In genomic region chr10:122408697-122409409, GRCm38 (mm10) we compare ENCODE assay signal across 12 mouse cellular contexts. TPM values are rescaled to one million over a fixed set of nuclear protein-coding genes. Genes with fewer than 3 reads are reported as not detected.
DNase-seq lines count a peak whose midpoint lies in the region; ATAC-seq and TF ChIP-seq lines count a peak whose summit lies in the region.
"Had no signal": no experiment of that assay in that cellular context is flagged by ENCODE, and none has a peak within 500 bp of the region (broad histone marks: within the 10 kb centered on the region; RNA-seq: fewer than 3 reads in every experiment).

No protein-coding gene starts in this region.

- no peak overlapping the region for H3ac ChIP-seq in myocyte (ENCODE audit: control insufficient read depth, insufficient read length)

- no peaks in the 10 kb centered on the region for H3K36me3 ChIP-seq in lung, embryonic 16.5 days (ENCODE audit: control insufficient read depth, insufficient read depth, low read length)
- H3K36me3 ChIP-seq in myocyte (ENCODE audit: control insufficient read depth, insufficient read depth) = no peaks in the 10 kb centered on the region
- H3K36me3 ChIP-seq: embryonic facial prominence, embryonic 13.5 days had no signal

- H3K79me2 ChIP-seq in myocyte (ENCODE audit: control insufficient read depth, insufficient read depth) = no peaks in the 10 kb centered on the region

- WGBS in lung, embryonic 16.5 days = 36% methylated on average over 7 of the region's 7 CpGs

- H3K27ac ChIP-seq in lung, embryonic 16.5 days (ENCODE audit: low read length) = peak overlapping the region; percentile 41
- H3K27ac ChIP-seq in gastrocnemius, adult 2 months = no peak overlapping the region
- H3K27ac ChIP-seq: embryonic facial prominence, embryonic 13.5 days had no signal

- no peak for TF ChIP-seq POLR2A in myocyte (IDR thresholded peaks at IDR 0.05; ENCODE audit: insufficient read length, low read depth)

- no peak for ATAC-seq in cerebellum, adult (ENCODE audit: insufficient number of reproducible peaks, low FRiP score, low TSS enrichment)
- ATAC-seq in lung, embryonic 16.5 days (ENCODE audit: low read depth) = peak; percentile 82

- H3K9ac ChIP-seq in lung, embryonic 16.5 days (ENCODE audit: low read length) = no peak overlapping the region
- H3K9ac ChIP-seq: embryonic facial prominence, embryonic 13.5 days had no signal

- no peaks in the 10 kb centered on the region for H3K9me3 ChIP-seq in lung, embryonic 16.5 days (ENCODE audit: control insufficient read depth, low read length)
- H3K9me3 ChIP-seq: embryonic facial prominence, embryonic 13.5 days had no signal

- peak; percentile 26 to 27 for DNase-seq in cerebellum, postnatal 10 days
- DNase-seq in lung, adult 18-20 months = no peak
- peak; percentile 64 for DNase-seq in kidney, adult 9 months
- no peak for DNase-seq in embryo, embryonic 9.5 days (ENCODE audit: extremely low spot score)
- no peak for DNase-seq in gastrocnemius, adult 2 months
- DNase-seq: B cell, adult 2 months; cerebellum, adult 11 months; thymus, postnatal 36 days had no signal

- no peaks in the 10 kb centered on the region for H3K27me3 ChIP-seq in lung, embryonic 16.5 days (ENCODE audit: control insufficient read depth, insufficient read depth, low read depth, low read length)
- no peaks in the 10 kb centered on the region for H3K27me3 ChIP-seq in myocyte (ENCODE audit: control insufficient read depth, insufficient read depth, insufficient read length)
- H3K27me3 ChIP-seq: embryonic facial prominence, embryonic 13.5 days had no signal

- intact Hi-C loops in gastrocnemius, adult 2 months (cut with DNase I) = no loop called here

- no peak overlapping the region for H3K4me2 ChIP-seq in lung, embryonic 16.5 days (ENCODE audit: low read depth, low read length)
- peak overlapping the region; percentile 43 for H3K4me2 ChIP-seq in myocyte (ENCODE audit: low read depth)
- H3K4me2 ChIP-seq: embryonic facial prominence, embryonic 13.5 days had no signal

- no peak overlapping the region for H3K4me3 ChIP-seq in lung, embryonic 16.5 days (ENCODE audit: low read length)
- H3K4me3 ChIP-seq in myocyte = no peak overlapping the region
- no peak overlapping the region for H3K4me3 ChIP-seq in gastrocnemius, adult 2 months
- H3K4me3 ChIP-seq: embryonic facial prominence, embryonic 13.5 days had no signal

- no peak for TF ChIP-seq CTCF in gastrocnemius, adult 2 months (IDR thresholded peaks at IDR 0.05)

- H3K4me1 ChIP-seq in lung, embryonic 16.5 days (replicated peaks; ENCODE audit: control insufficient read depth, insufficient read depth, low read length) = peaks cover 10% of the 10 kb centered on the region
- H3K4me1 ChIP-seq: embryonic facial prominence, embryonic 13.5 days had no signal

TF ChIP-seq in myocyte, 11 proteins besides CTCF, POLR2A, EP300 and RAD21:
- TF ChIP-seq MYOD1 (IDR thresholded peaks at IDR 0.05; ENCODE audit: control insufficient read depth in 1 of 3, insufficient read length in 2 of 3, low read depth in 2 of 3) (peak in 1 of 3 experiments; percentile 37), USF1 (IDR thresholded peaks at IDR 0.05; ENCODE audit: low read depth) (no peak), POLR2AphosphoS2 (IDR thresholded peaks at IDR 0.05; ENCODE audit: insufficient read length, low read depth) (no peak), TCF3 (IDR thresholded peaks at IDR 0.05; ENCODE audit: insufficient read length, low read depth) (no peak), CEBPB (IDR thresholded peaks at IDR 0.05; ENCODE audit: insufficient read depth, poor library complexity, severe bottlenecking) (0 out of 2 replicates have a peak, but pooled peaks have one; percentile 12), MAX (IDR thresholded peaks at IDR 0.05; ENCODE audit: low read depth) (no peak)

RNA-seq across cellular contexts. Expression of gene Avpr1a, which starts 39.4 kb away (rescaled TPM):
- polyA plus RNA-seq in lung, embryonic 16.5 days (2015; fragmentation: Nextera tagmentation; extraction: Ambion mirVana) = 0.83 and 1.5 TPM in 2 replicates
- 0.08 TPM for polyA plus RNA-seq in myocyte (2012; fragmentation: generic; extraction: Trizol)
- total RNA-seq in gastrocnemius, adult 2 months (2021) = under 1 TPM; 0.59 to 0.73 TPM

Comparison
In these comparisons a context has a peak if more than half of its experiments do, and no peak if none do; other contexts are left out.
1. DNase-seq: peak in cerebellum, postnatal 10 days (2 of 2) and kidney, adult 9 months (single experiment); none in lung, adult 18-20 months (0 of 2), embryo, embryonic 9.5 days (single experiment) and gastrocnemius, adult 2 months (single experiment).